Mouse (Mus musculus) CD4-positive, CD25-positive, alpha-beta regulatory T cell, adult 2 months (primary cell): ENCODE data around the gene Farsb.
A peak's percentile ranks its signal among the peaks of the same experiment; 100 is the strongest.

Source experiments
- DNase-seq: peaks from one replicate; pipeline ENCODE4 v3.0.0-alpha.2; 2012; ENCODE audit warnings: low read depth, low spot score

The Farsb gene

GRCm38 (mm10) chr1:78484361-78484760, 4.3 kb downstream of the Farsb start:
- no peak for DNase-seq

GRCm38 (mm10) chr1:78483430-78483829, 5.3 kb downstream of the Farsb start:
- DNase-seq, result no peak

- DNase-seq, result no peak
Measured at GRCm38 (mm10) chr1:78472441-78472840, 16.3 kb downstream of the Farsb start.

- peak; percentile 57 for DNase-seq
Measured at GRCm38 (mm10) chr1:78454659-78455058, 34.0 kb downstream of the Farsb start.

GRCm38 (mm10) chr1:78453886-78454285, 34.8 kb downstream of the Farsb start:
- peak; percentile 5 for DNase-seq

GRCm38 (mm10) chr1:78452544-78452943, 36.2 kb downstream of the Farsb start:
- DNase-seq, result no peak

- no peak for DNase-seq
Measured at GRCm38 (mm10) chr1:78451070-78451854, 37.4 kb downstream of the Farsb start.

- no peak for DNase-seq
Measured at GRCm38 (mm10) chr1:78448091-78448490, 40.6 kb downstream of the Farsb start.

GRCm38 (mm10) chr1:78446742-78447141, 42.0 kb downstream of the Farsb start:
- no peak for DNase-seq

GRCm38 (mm10) chr1:78446232-78446631, 42.5 kb downstream of the Farsb start:
- DNase-seq, result no peak

- no peak for DNase-seq
Measured at GRCm38 (mm10) chr1:78443056-78443455, 45.6 kb downstream of the Farsb start.

- DNase-seq, result no peak
Measured at GRCm38 (mm10) chr1:78440716-78441115, 48.0 kb downstream of the Farsb start.

- DNase-seq, result no peak
Measured at GRCm38 (mm10) chr1:78437150-78437549, 51.5 kb downstream of the Farsb start.

- DNase-seq, result no peak
Measured at GRCm38 (mm10) chr1:78436445-78436844, 52.3 kb downstream of the Farsb start.

GRCm38 (mm10) chr1:78435967-78436366, 52.7 kb downstream of the Farsb start:
- peak; percentile 24 for DNase-seq

- DNase-seq, result no peak
Measured at GRCm38 (mm10) chr1:78433472-78433871, 55.2 kb downstream of the Farsb start.

GRCm38 (mm10) chr1:78428851-78429250, 59.8 kb downstream of the Farsb start:
- DNase-seq, result no peak

- no peak for DNase-seq
Measured at GRCm38 (mm10) chr1:78426841-78427240, 61.9 kb downstream of the Farsb start.

- no peak for DNase-seq
Measured at GRCm38 (mm10) chr1:78425793-78426700, 62.6 kb downstream of the Farsb start.

GRCm38 (mm10) chr1:78425309-78425708, 63.4 kb downstream of the Farsb start:
- DNase-seq, result no peak

- no peak for DNase-seq
Measured at GRCm38 (mm10) chr1:78424848-78425247, 63.8 kb downstream of the Farsb start.

- peak; percentile 68 for DNase-seq
Measured at GRCm38 (mm10) chr1:78422576-78422975, 66.1 kb downstream of the Farsb start.

- DNase-seq, result no peak
Measured at GRCm38 (mm10) chr1:78421749-78422148, 66.9 kb downstream of the Farsb start.
